Mouse (Mus musculus): ENCODE data around the gene Tbpl1. TPM values are rescaled to one million over a fixed set of nuclear protein-coding genes. Genes with fewer than 3 reads are reported as not detected.

Gene Tbpl1
- total and polyA plus RNA-seq, 2 experiments from 2014 or later = 60.0 to 70.9 TPM

- H3K4me1 ChIP-seq (ENCODE audit: insufficient read depth) = peaks cover 25% of the 10 kb centered on the region
- H3K4me2 ChIP-seq (ENCODE audit: low read depth) = no peak overlapping the region
- H3K9ac ChIP-seq = no peak overlapping the region
- ATAC-seq (no peak), DNase-seq (no peak)
- TF ChIP-seq CTCF (IDR thresholded peaks at IDR 0.05; ENCODE audit: low read depth) = no peak
- H3K27ac ChIP-seq (ENCODE audit: low read depth, low read length) = no peak overlapping the region
- no peaks in the 10 kb centered on the region for H3K27me3 ChIP-seq (ENCODE audit: insufficient read depth, low read length)
- 80% methylated on average over 1 of the region's 1 CpGs for WGBS
- H3K9me3 ChIP-seq (ENCODE audit: low read length) = no peaks in the 10 kb centered on the region
- no peaks in the 10 kb centered on the region for H3K36me3 ChIP-seq (ENCODE audit: insufficient read depth)
- H3K4me3 ChIP-seq (ENCODE audit: low read depth, low read length) = no peak overlapping the region
Measured at GRCm38 (mm10) chr10:22728257-22728656, 3.5 kb downstream of the Tbpl1 start.

- Histone ChIP-seq H3K4me3 (ENCODE audit: low read depth, low read length) (no peak overlapping the region), H3K9me3 (ENCODE audit: low read length) (no peaks in the 10 kb centered on the region), H3K4me2 (ENCODE audit: low read depth) (no peak overlapping the region), H3K4me1 (ENCODE audit: insufficient read depth) (peaks cover 20% of the 10 kb centered on the region), H3K27ac (ENCODE audit: low read depth, low read length) (0 out of 2 replicates have a peak overlapping the region, but pooled peaks have one; percentile 40), H3K9ac (no peak overlapping the region), H3K36me3 (ENCODE audit: insufficient read depth) (no peaks in the 10 kb centered on the region), H3K27me3 (ENCODE audit: insufficient read depth, low read length) (no peaks in the 10 kb centered on the region)
- no peak for TF ChIP-seq CTCF (IDR thresholded peaks at IDR 0.05; ENCODE audit: low read depth)
- no peak for DNase-seq
- ATAC-seq = no peak
- 44% methylated on average over 7 of the region's 7 CpGs for WGBS
Measured at GRCm38 (mm10) chr10:22726295-22726694, 5.4 kb downstream of the Tbpl1 start.

DNA sequence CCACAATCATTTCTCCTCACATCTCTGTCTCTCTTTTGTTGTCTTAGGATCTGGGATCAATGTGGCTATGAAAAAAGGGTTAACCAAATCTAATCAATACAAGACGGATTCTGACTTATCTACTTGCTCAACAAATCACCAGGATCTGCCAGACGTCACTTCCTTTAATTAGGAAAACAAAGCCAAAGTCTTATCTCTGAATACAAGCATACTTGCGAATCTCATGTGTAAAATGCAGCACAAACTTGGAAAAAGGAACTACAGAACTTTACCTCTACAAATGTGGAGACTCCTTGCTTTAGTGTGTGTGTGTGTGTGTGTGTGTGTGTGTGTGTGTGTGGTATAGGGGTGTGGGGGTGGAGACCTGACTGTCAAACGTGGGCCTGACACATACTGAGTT lies 6.6 kb downstream of the Tbpl1 start:
- ATAC-seq (no peak), DNase-seq (no peak)
- Histone ChIP-seq H3K9me3 (ENCODE audit: low read length) (no peaks in the 10 kb centered on the region), H3K4me2 (ENCODE audit: low read depth) (no peak overlapping the region), H3K27ac (ENCODE audit: low read depth, low read length) (no peak overlapping the region), H3K9ac (no peak overlapping the region), H3K4me3 (ENCODE audit: low read depth, low read length) (no peak overlapping the region), H3K27me3 (ENCODE audit: insufficient read depth, low read length) (no peaks in the 10 kb centered on the region), H3K36me3 (ENCODE audit: insufficient read depth) (no peaks in the 10 kb centered on the region), H3K4me1 (ENCODE audit: insufficient read depth) (peaks cover 19% of the 10 kb centered on the region)
- TF ChIP-seq CTCF (IDR thresholded peaks at IDR 0.05; ENCODE audit: low read depth) = no peak
- WGBS = 55% methylated on average over 4 of the region's 4 CpGs

GRCm38 (mm10) chr10:22720781-22721529 lies 10.8 kb downstream of the Tbpl1 start:
- 89% methylated on average over 5 of the region's 5 CpGs for WGBS
- no peak for TF ChIP-seq CTCF (IDR thresholded peaks at IDR 0.05; ENCODE audit: low read depth)
- ATAC-seq = no peak
- Histone ChIP-seq H3K27ac (ENCODE audit: low read depth, low read length) (no peak overlapping the region), H3K9ac (no peak overlapping the region), H3K4me1 (ENCODE audit: insufficient read depth) (no peaks in the 10 kb centered on the region), H3K4me3 (ENCODE audit: low read depth, low read length) (no peak overlapping the region), H3K9me3 (ENCODE audit: low read length) (no peaks in the 10 kb centered on the region), H3K27me3 (ENCODE audit: insufficient read depth, low read length) (no peaks in the 10 kb centered on the region), H3K4me2 (ENCODE audit: low read depth) (no peak overlapping the region), H3K36me3 (ENCODE audit: insufficient read depth) (no peaks in the 10 kb centered on the region)
- no peak for DNase-seq

- no peak for DNase-seq
- TF ChIP-seq CTCF (IDR thresholded peaks at IDR 0.05; ENCODE audit: low read depth) = no peak
- 41% methylated on average over 4 of the region's 4 CpGs for WGBS
- Histone ChIP-seq H3K4me2 (ENCODE audit: low read depth) (no peak overlapping the region), H3K4me3 (ENCODE audit: low read depth, low read length) (no peak overlapping the region), H3K27ac (ENCODE audit: low read depth, low read length) (no peak overlapping the region), H3K9me3 (ENCODE audit: low read length) (no peaks in the 10 kb centered on the region), H3K36me3 (ENCODE audit: insufficient read depth) (no peaks in the 10 kb centered on the region), H3K4me1 (ENCODE audit: insufficient read depth) (no peaks in the 10 kb centered on the region), H3K9ac (no peak overlapping the region), H3K27me3 (ENCODE audit: insufficient read depth, low read length) (no peaks in the 10 kb centered on the region)
- ATAC-seq = no peak
Measured at GRCm38 (mm10) chr10:22718475-22718874, 13.3 kb downstream of the Tbpl1 start.

DNA sequence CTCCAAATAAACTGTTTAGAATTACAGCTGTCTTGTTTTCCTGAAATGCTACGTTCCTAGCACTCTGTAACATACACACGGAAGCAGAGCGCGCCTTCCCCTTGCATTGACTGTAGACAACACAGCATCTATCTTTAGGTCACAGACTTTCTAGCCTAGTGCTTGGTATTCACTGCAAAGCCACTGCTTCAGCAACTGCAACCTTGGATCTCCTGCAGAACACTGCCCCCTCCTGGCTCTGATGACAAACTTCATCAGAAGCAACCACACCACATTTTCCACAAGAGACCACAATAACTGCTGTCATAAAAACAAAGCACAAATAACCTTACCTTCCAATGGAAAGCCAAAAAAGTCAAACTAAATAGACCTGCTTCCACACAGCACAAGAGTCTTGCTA lies 17.2 kb downstream of the Tbpl1 start:
- Histone ChIP-seq H3K4me3 (ENCODE audit: low read depth, low read length) (no peak overlapping the region), H3K9ac (no peak overlapping the region), H3K27me3 (ENCODE audit: insufficient read depth, low read length) (no peaks in the 10 kb centered on the region), H3K4me1 (ENCODE audit: insufficient read depth) (no peaks in the 10 kb centered on the region), H3K9me3 (ENCODE audit: low read length) (no peaks in the 10 kb centered on the region), H3K27ac (ENCODE audit: low read depth, low read length) (no peak overlapping the region), H3K36me3 (ENCODE audit: insufficient read depth) (peaks cover 8% of the 10 kb centered on the region; the same call in 1 of the 2 replicates), H3K4me2 (ENCODE audit: low read depth) (no peak overlapping the region)
- DNase-seq (peak; percentile 62), ATAC-seq (peak; percentile 79)
- peak; percentile 85 for TF ChIP-seq CTCF (IDR thresholded peaks at IDR 0.05; ENCODE audit: low read depth)
- 68% methylated on average over 4 of the region's 4 CpGs for WGBS

GRCm38 (mm10) chr10:22712955-22713354 lies 18.8 kb downstream of the Tbpl1 start:
- Histone ChIP-seq H3K27me3 (ENCODE audit: insufficient read depth, low read length) (no peaks in the 10 kb centered on the region), H3K4me1 (ENCODE audit: insufficient read depth) (no peaks in the 10 kb centered on the region), H3K9ac (no peak overlapping the region), H3K4me2 (ENCODE audit: low read depth) (no peak overlapping the region), H3K36me3 (ENCODE audit: insufficient read depth) (peaks cover 18% of the 10 kb centered on the region), H3K9me3 (ENCODE audit: low read length) (no peaks in the 10 kb centered on the region), H3K4me3 (ENCODE audit: low read depth, low read length) (no peak overlapping the region), H3K27ac (ENCODE audit: low read depth, low read length) (no peak overlapping the region)
- ATAC-seq (no peak), DNase-seq (no peak)
- 82% methylated on average over 2 of the region's 2 CpGs for WGBS
- TF ChIP-seq CTCF (IDR thresholded peaks at IDR 0.05; ENCODE audit: low read depth) = no peak
